Mouse (Mus musculus): ENCODE results near the gene Skor1.
A peak's percentile ranks its signal among the peaks of the same experiment; 100 is the strongest.

Skor1 gene

GRCm38 (mm10) chr9:63091101-63091921 is 57.5 kb downstream of the Skor1 start:
- no peak for DNase-seq (ENCODE audit: low spot score in 2 of 2)

GRCm38 (mm10) chr9:63089141-63089540 is 59.6 kb downstream of the Skor1 start:
- peak in 1 of 2 experiments; percentile 16 for DNase-seq (ENCODE audit: low spot score in 2 of 2)
